Mouse (Mus musculus): Measurements from ENCODE around the gene Adcy3. TPM values are rescaled to one million over a fixed set of nuclear protein-coding genes. Genes with fewer than 3 reads are reported as not detected.
"Not testable (repeated sequence)": the region's sequence is repeated elsewhere in the genome, so short reads cannot be mapped to it uniquely, and the experiment has no call there.

The Adcy3 gene
- polyA plus RNA-seq, 1 experiment from 2014 or later: 4.7 TPM

- DNase-seq (ENCODE audit: low spot score): no peak
- no peaks in the 10 kb centered on the region for H3K36me3 ChIP-seq (ENCODE audit: control insufficient read depth, insufficient read depth, low read length)
- H3K9me3 ChIP-seq (ENCODE audit: control insufficient read depth, low read length): no peaks in the 10 kb centered on the region
- H3K4me3 ChIP-seq (ENCODE audit: low read depth, low read length): no peak overlapping the region
- no peak overlapping the region for H3K27ac ChIP-seq (replicated peaks; ENCODE audit: low read depth, low read length)
- no peak for ATAC-seq (ENCODE audit: insufficient number of reproducible peaks, low FRiP score, low TSS enrichment, low read depth)
- peaks cover 3% of the 10 kb centered on the region; the same call in 1 of the 2 replicates for H3K4me1 ChIP-seq (ENCODE audit: control insufficient read depth, insufficient read depth, low read length)
- 96% methylated on average over 15 of the region's 15 CpGs for WGBS
- H3K4me2 ChIP-seq (ENCODE audit: low read depth, severe bottlenecking): no peak overlapping the region
- H3K27me3 ChIP-seq (ENCODE audit: control insufficient read depth, insufficient read depth, low read length): no peaks in the 10 kb centered on the region
- H3K9ac ChIP-seq (ENCODE audit: low read length): no peak overlapping the region
Observed at GRCm38 (mm10) chr12:4237481-4237880, 104.6 kb downstream of the Adcy3 start.

- DNase-seq (ENCODE audit: low spot score); H3K36me3 ChIP-seq (ENCODE audit: control insufficient read depth, insufficient read depth, low read length); ATAC-seq (ENCODE audit: insufficient number of reproducible peaks, low FRiP score, low TSS enrichment, low read depth); H3K27ac ChIP-seq (replicated peaks; ENCODE audit: low read depth, low read length); H3K9ac ChIP-seq (ENCODE audit: low read length); H3K4me3 ChIP-seq (ENCODE audit: low read depth, low read length); H3K4me1 ChIP-seq (ENCODE audit: control insufficient read depth, insufficient read depth, low read length); H3K4me2 ChIP-seq (ENCODE audit: low read depth, severe bottlenecking); H3K27me3 ChIP-seq (ENCODE audit: control insufficient read depth, insufficient read depth, low read length); H3K9me3 ChIP-seq (ENCODE audit: control insufficient read depth, low read length): not testable (repeated sequence)
- WGBS: 75% methylated on average over 8 of the region's 8 CpGs
Observed at GRCm38 (mm10) chr12:4240281-4240680, 107.4 kb downstream of the Adcy3 start.

GRCm38 (mm10) chr12:4243805-4244204 lies 110.9 kb downstream of the Adcy3 start:
- H3K27ac ChIP-seq (replicated peaks; ENCODE audit: low read depth, low read length): no peak overlapping the region
- H3K4me1 ChIP-seq (ENCODE audit: control insufficient read depth, insufficient read depth, low read length): no peaks in the 10 kb centered on the region
- ATAC-seq (ENCODE audit: insufficient number of reproducible peaks, low FRiP score, low TSS enrichment, low read depth) (no peak), DNase-seq (ENCODE audit: low spot score) (no peak)
- WGBS: 87% methylated on average over 2 of the region's 2 CpGs
- H3K9me3 ChIP-seq (ENCODE audit: control insufficient read depth, low read length): no peaks in the 10 kb centered on the region
- no peak overlapping the region for H3K4me3 ChIP-seq (ENCODE audit: low read depth, low read length)
- H3K9ac ChIP-seq (ENCODE audit: low read length): no peak overlapping the region
- H3K27me3 ChIP-seq (ENCODE audit: control insufficient read depth, insufficient read depth, low read length): no peaks in the 10 kb centered on the region
- no peak overlapping the region for H3K4me2 ChIP-seq (ENCODE audit: low read depth, severe bottlenecking)
- no peaks in the 10 kb centered on the region for H3K36me3 ChIP-seq (ENCODE audit: control insufficient read depth, insufficient read depth, low read length)

GRCm38 (mm10) chr12:4245742-4246141 lies 112.8 kb downstream of the Adcy3 start:
- no peak overlapping the region for H3K9ac ChIP-seq (ENCODE audit: low read length)
- WGBS: 81% methylated on average over 10 of the region's 10 CpGs
- DNase-seq (ENCODE audit: low spot score) (no peak), ATAC-seq (ENCODE audit: insufficient number of reproducible peaks, low FRiP score, low TSS enrichment, low read depth) (no peak)
- H3K9me3 ChIP-seq (ENCODE audit: control insufficient read depth, low read length): no peaks in the 10 kb centered on the region
- no peaks in the 10 kb centered on the region for H3K36me3 ChIP-seq (ENCODE audit: control insufficient read depth, insufficient read depth, low read length)
- no peak overlapping the region for H3K4me2 ChIP-seq (ENCODE audit: low read depth, severe bottlenecking)
- H3K4me3 ChIP-seq (ENCODE audit: low read depth, low read length): no peak overlapping the region
- no peaks in the 10 kb centered on the region for H3K27me3 ChIP-seq (ENCODE audit: control insufficient read depth, insufficient read depth, low read length)
- no peak overlapping the region for H3K27ac ChIP-seq (replicated peaks; ENCODE audit: low read depth, low read length)
- no peaks in the 10 kb centered on the region for H3K4me1 ChIP-seq (ENCODE audit: control insufficient read depth, insufficient read depth, low read length)

- 86% methylated on average over 6 of the region's 6 CpGs for WGBS
- DNase-seq (ENCODE audit: low spot score): no peak
Observed at GRCm38 (mm10) chr12:4249786-4250185, 116.9 kb downstream of the Adcy3 start.

GRCm38 (mm10) chr12:4252742-4253655 lies 120.1 kb downstream of the Adcy3 start:
- H3K4me1 ChIP-seq (ENCODE audit: control insufficient read depth, insufficient read depth, low read length): no peaks in the 10 kb centered on the region
- H3K9ac ChIP-seq (ENCODE audit: low read length): no peak overlapping the region
- ATAC-seq (ENCODE audit: insufficient number of reproducible peaks, low FRiP score, low TSS enrichment, low read depth) (no peak), DNase-seq (ENCODE audit: low spot score) (no peak)
- H3K27ac ChIP-seq (replicated peaks; ENCODE audit: low read depth, low read length): no peak overlapping the region
- H3K4me3 ChIP-seq (ENCODE audit: low read depth, low read length): no peak overlapping the region
- H3K36me3 ChIP-seq (ENCODE audit: control insufficient read depth, insufficient read depth, low read length): no peaks in the 10 kb centered on the region
- H3K4me2 ChIP-seq (ENCODE audit: low read depth, severe bottlenecking): no peak overlapping the region
- H3K27me3 ChIP-seq (ENCODE audit: control insufficient read depth, insufficient read depth, low read length): no peaks in the 10 kb centered on the region
- no peaks in the 10 kb centered on the region for H3K9me3 ChIP-seq (ENCODE audit: control insufficient read depth, low read length)
- 90% methylated on average over 16 of the region's 16 CpGs for WGBS

More at GRCm38 (mm10) chr12:4249786-4250185, 116.9 kb downstream of the Adcy3 start:
- no peak overlapping the region for H3K4me2 ChIP-seq (ENCODE audit: low read depth, severe bottlenecking)
- H3K4me1 ChIP-seq (ENCODE audit: control insufficient read depth, insufficient read depth, low read length): no peaks in the 10 kb centered on the region
- no peak overlapping the region for H3K4me3 ChIP-seq (ENCODE audit: low read depth, low read length)
- H3K27me3 ChIP-seq (ENCODE audit: control insufficient read depth, insufficient read depth, low read length): no peaks in the 10 kb centered on the region
- no peaks in the 10 kb centered on the region for H3K36me3 ChIP-seq (ENCODE audit: control insufficient read depth, insufficient read depth, low read length)
- no peak overlapping the region for H3K27ac ChIP-seq (replicated peaks; ENCODE audit: low read depth, low read length)
- no peak overlapping the region for H3K9ac ChIP-seq (ENCODE audit: low read length)
- ATAC-seq (ENCODE audit: insufficient number of reproducible peaks, low FRiP score, low TSS enrichment, low read depth): no peak
- H3K9me3 ChIP-seq (ENCODE audit: control insufficient read depth, low read length): no peaks in the 10 kb centered on the region

Other genes starting within 250 kb of the Adcy3 start
- 4.0 and 4.1 TPM in 2 replicates for gene Pomc, start 178.2 kb upstream of the Adcy3 start, polyA plus RNA-seq (2014; fragmentation: Nextera tagmentation; extraction: Ambion mirVana)
- 6.0 and 6.3 TPM in 2 replicates for gene Efr3b, start 94.2 kb upstream of the Adcy3 start, polyA plus RNA-seq (2014; fragmentation: Nextera tagmentation; extraction: Ambion mirVana)
- gene Dnajc27, start 50.5 kb upstream of the Adcy3 start, polyA plus RNA-seq (2014; fragmentation: Nextera tagmentation; extraction: Ambion mirVana): 8.6 and 10.5 TPM in 2 replicates
- gene Ptrhd1, start 100.9 kb downstream of the Adcy3 start, polyA plus RNA-seq (2014; fragmentation: Nextera tagmentation; extraction: Ambion mirVana): 5.1 and 5.6 TPM in 2 replicates
- 18.7 and 25.9 TPM in 2 replicates for gene Cenpo, start 101.2 kb downstream of the Adcy3 start, polyA plus RNA-seq (2014; fragmentation: Nextera tagmentation; extraction: Ambion mirVana)